Mouse (Mus musculus) E14TG2a.4 (cell line): ENCODE data around the gene Icmt.

Experiments used
- CTCF ChIP-seq: conservative IDR thresholded peaks from 2 replicates; pipeline ENCODE4 v1.5.1; 2014; ENCODE audit warnings: low read length
- NANOG ChIP-seq: IDR thresholded peaks from 2 replicates; pipeline ENCODE4 v1.6.1; 2014; ENCODE audit warnings: borderline replicate concordance, low read length, mixed read lengths
- POU5F1 ChIP-seq: IDR thresholded peaks from 2 replicates; pipeline ENCODE4 v1.6.1; 2014; ENCODE audit warnings: low read length, borderline replicate concordance

DNA sequence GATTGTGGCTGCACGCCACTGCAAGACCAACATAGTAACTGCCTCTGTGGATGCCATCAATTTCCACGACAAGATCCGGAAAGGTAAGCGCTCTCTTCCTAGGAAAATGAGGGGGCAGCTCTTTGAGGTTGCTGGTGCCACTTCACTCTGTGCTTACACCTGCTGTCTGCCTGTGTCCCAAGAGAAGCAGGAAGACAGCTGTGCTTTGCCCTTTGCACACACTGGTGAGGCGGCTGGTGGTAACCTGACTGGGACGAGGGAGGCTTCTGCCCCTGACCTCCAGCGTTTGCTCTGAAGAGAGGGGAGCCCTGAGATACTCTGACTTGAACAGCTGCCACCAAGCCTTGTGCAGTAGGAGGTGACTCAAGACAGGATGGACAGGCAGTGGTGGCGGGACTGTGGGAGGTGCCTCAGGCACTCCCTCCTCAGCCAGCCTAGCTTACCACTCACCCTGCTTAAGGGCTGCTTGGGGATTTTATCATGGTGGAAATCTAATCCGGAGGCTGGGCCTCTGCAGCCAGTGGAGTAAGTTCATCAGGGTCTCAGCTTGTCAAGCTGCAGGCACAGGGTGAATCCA is 43.8 kb upstream of the Icmt start:
- TF ChIP-seq CTCF (no peak), POU5F1 (no peak), NANOG (no peak)
